18 mouse cellular contexts compared by ENCODE assay signal in the genomic region with DNA sequence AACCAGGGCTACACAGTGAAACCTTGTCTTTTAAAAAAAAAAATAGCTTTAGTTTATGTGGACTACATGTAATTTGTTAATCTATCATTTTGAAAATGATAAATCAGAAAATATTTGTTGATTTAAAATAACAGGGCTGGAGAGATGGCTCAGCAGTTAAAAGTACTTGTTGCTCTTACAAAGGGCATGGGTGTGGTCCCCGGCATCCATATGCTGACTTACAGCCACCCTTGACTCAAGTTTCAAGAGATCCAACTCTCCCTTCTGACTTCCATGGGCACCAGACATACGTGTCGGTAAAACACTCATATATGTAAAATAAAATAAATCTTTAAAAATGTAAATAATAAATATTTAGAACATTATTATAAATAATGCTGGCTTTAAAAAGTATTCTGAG. TPM values are rescaled to one million over a fixed set of nuclear protein-coding genes. Genes with fewer than 3 reads are reported as not detected.
DNase-seq lines count a peak whose midpoint lies in the region; TF ChIP-seq lines count a peak whose summit lies in the region.
"Had no signal": no experiment of that assay in that cellular context is flagged by ENCODE, and none has a peak within 500 bp of the region (broad histone marks: within the 10 kb centered on the region; RNA-seq: fewer than 3 reads in every experiment).

No protein-coding gene starts in this region.

- no peaks in the 10 kb centered on the region for H3K27me3 ChIP-seq in ES-Bruce4 (ENCODE audit: control insufficient read depth, insufficient read depth, low read length, poor library complexity, severe bottlenecking)
- H3K27me3 ChIP-seq: embryonic facial prominence, embryonic 13.5 days; embryonic facial prominence, embryonic 15.5 days; forebrain, embryonic 12.5 days had no signal

- H3K9me3 ChIP-seq in ES-Bruce4 (replicated peaks; ENCODE audit: control insufficient read depth, insufficient read depth, low read length, poor library complexity, severe bottlenecking), result no peaks in the 10 kb centered on the region
- H3K9me3 ChIP-seq in ES-E14 (ENCODE audit: control insufficient read depth, insufficient read depth, low read depth, low read length), result no peaks in the 10 kb centered on the region
- H3K9me3 ChIP-seq: embryonic facial prominence, embryonic 13.5 days; embryonic facial prominence, embryonic 15.5 days; forebrain, embryonic 10.5 days; forebrain, embryonic 12.5 days had no signal

- H3K36me3 ChIP-seq in ES-Bruce4 (ENCODE audit: control insufficient read depth, insufficient read depth, low read length, poor library complexity, severe bottlenecking) (no peaks in the 10 kb centered on the region), ES-E14 (ENCODE audit: control insufficient read depth, insufficient read depth, low read length, poor library complexity, severe bottlenecking) (no peaks in the 10 kb centered on the region)
- H3K36me3 ChIP-seq: embryonic facial prominence, embryonic 13.5 days; embryonic facial prominence, embryonic 15.5 days; forebrain, embryonic 10.5 days; forebrain, embryonic 12.5 days had no signal

- TF ChIP-seq CTCF in ES-Bruce4 (IDR thresholded peaks at IDR 0.05; ENCODE audit: low read depth, low read length), result no peak

- in situ Hi-C loops in ES-E14 (cut with MboI; ENCODE audit: low sequenced_read_pairs in 2 of 2, unreplicated experiment in 2 of 2), result no loop called here

- peak overlapping the region; percentile 66; the same call in 1 of the 2 replicates for H3K27ac ChIP-seq in ES-Bruce4 (ENCODE audit: insufficient read depth, low read length)
- no peak overlapping the region for H3K27ac ChIP-seq in ES-E14 (ENCODE audit: insufficient read depth, low read depth, low read length, poor library complexity, severe bottlenecking)
- H3K27ac ChIP-seq: embryonic facial prominence, embryonic 13.5 days; embryonic facial prominence, embryonic 15.5 days; forebrain, embryonic 10.5 days; forebrain, embryonic 12.5 days had no signal

- no peak overlapping the region for H3K9ac ChIP-seq in ES-Bruce4 (ENCODE audit: low read depth, poor library complexity, severe bottlenecking)
- no peak overlapping the region for H3K9ac ChIP-seq in ES-E14 (ENCODE audit: insufficient read depth, low read depth, low read length, poor library complexity, severe bottlenecking)
- H3K9ac ChIP-seq: embryonic facial prominence, embryonic 13.5 days; embryonic facial prominence, embryonic 15.5 days; forebrain, embryonic 12.5 days had no signal

- no peak for TF ChIP-seq POLR2A in ES-Bruce4 (IDR thresholded peaks at IDR 0.05; ENCODE audit: insufficient read depth, low read length)

- TF ChIP-seq EP300 in ES-Bruce4 (IDR thresholded peaks at IDR 0.05; ENCODE audit: insufficient read depth, low read depth, low read length), result no peak

- no peak overlapping the region for H3K4me3 ChIP-seq in ES-Bruce4 (ENCODE audit: low read depth, low read length)
- no peak overlapping the region; a peak in 1 of 4 replicates for H3K4me3 ChIP-seq in ES-E14 (ENCODE audit: insufficient read depth in 1 of 2, low read depth in 1 of 2, low read length in 2 of 2, poor library complexity in 1 of 2, severe bottlenecking in 1 of 2)
- H3K4me3 ChIP-seq: embryonic facial prominence, embryonic 13.5 days; embryonic facial prominence, embryonic 15.5 days; erythroblast, embryonic 14.5 days; forebrain, embryonic 10.5 days; forebrain, embryonic 12.5 days had no signal

- H3K4me1 ChIP-seq in ES-Bruce4 (ENCODE audit: control insufficient read depth, insufficient read depth, low read length) (peaks cover 3% of the 10 kb centered on the region), ES-E14 (ENCODE audit: control insufficient read depth in 2 of 2, insufficient read depth in 2 of 2, low read length in 2 of 2, poor library complexity in 1 of 2) (peaks cover 6 to 8% of the 10 kb centered on the region in 2 experiments)

- DNase-seq in ES-E14 (ENCODE audit: low read depth, low spot score), result peak; percentile 25
- peak; percentile 68 for DNase-seq in ZHBTc4 (ENCODE audit: low read depth, low spot score)
- DNase-seq in left cerebral cortex, adult 18-20 months (ENCODE audit: low spot score in 2 of 2), result no peak
- DNase-seq in adrenal gland, postnatal 25 days, result no peak
- DNase-seq in gastrocnemius, postnatal 25 days, result no peak
- DNase-seq: adrenal gland, adult 2 months; adrenal gland, postnatal 14 days; cerebellum, adult 11 months; cerebellum, adult 18-20 months; cerebellum, adult 9-10 months; cerebellum, postnatal 10 days; cerebellum, postnatal 25 days had no signal

TF ChIP-seq in ES-E14, 5 proteins besides CTCF, POLR2A, EP300 and RAD21:
- TF ChIP-seq MAFK (IDR thresholded peaks at IDR 0.05; ENCODE audit: insufficient read depth, low read depth, low read length), result no peak
- no peak for TF ChIP-seq ZC3H11A (IDR thresholded peaks at IDR 0.05; ENCODE audit: borderline replicate concordance, low read depth, low read length)
- no peak for TF ChIP-seq HCFC1 (IDR thresholded peaks at IDR 0.05; ENCODE audit: borderline replicate concordance, insufficient read depth, low read length)
- no peak for TF ChIP-seq ZNF384 (IDR thresholded peaks at IDR 0.05; ENCODE audit: low read depth, low read length)
- no peak for TF ChIP-seq CHD2 (IDR thresholded peaks at IDR 0.05; ENCODE audit: low read depth, low read length)

RNA-seq across cellular contexts. Expression of a gene that starts 5.4 kb away (rescaled TPM):
- polyA plus RNA-seq in ES-Bruce4 (2011; ENCODE audit: insufficient read depth, insufficient read length, low read depth, missing spikeins), result 63.2 and 64.1 TPM in 2 replicates
- total RNA-seq in ES-E14 (2012; rRNA removed), result 49.9 TPM in 2 replicates
- total RNA-seq in left cerebral cortex, adult 18-20 months (2021), result 10 to 100 TPM; 56.1 to 57.9 TPM
- 63.6 and 65.1 TPM in 2 replicates for total RNA-seq in adrenal gland, postnatal 25 days (2021)
- total RNA-seq in gastrocnemius, postnatal 25 days (2021), result 10 to 100 TPM; 17.9 to 19.9 TPM

RNA-seq across cellular contexts. Expression of a gene that starts 38.2 kb away (rescaled TPM):
- 2.1 and 2.5 TPM in 2 replicates for polyA plus RNA-seq in ES-Bruce4 (2011; ENCODE audit: insufficient read depth, insufficient read length, low read depth, missing spikeins)
- 5.2 and 6.1 TPM in 2 replicates for total RNA-seq in ES-E14 (2012; rRNA removed)
- total RNA-seq in left cerebral cortex, adult 18-20 months (2021), result 10 to 100 TPM; 20.1 to 20.3 TPM
- 9.5 and 9.7 TPM in 2 replicates for total RNA-seq in adrenal gland, postnatal 25 days (2021)
- total RNA-seq in gastrocnemius, postnatal 25 days (2021), result under 1 TPM; 0.62 to 0.69 TPM

Comparison
In these comparisons a context has a peak if more than half of its experiments do, and no peak if none do; other contexts are left out.
1. DNase-seq: peak in ES-E14 (single experiment) and ZHBTc4 (single experiment); none in left cerebral cortex, adult 18-20 months (0 of 2), adrenal gland, postnatal 25 days (single experiment) and gastrocnemius, postnatal 25 days (single experiment).